Mouse (Mus musculus): Measurements from ENCODE around the gene Gm28372. TPM values are rescaled to one million over a fixed set of nuclear protein-coding genes. Genes with fewer than 3 reads are reported as not detected.
"Not testable (repeated sequence)": the region's sequence is repeated elsewhere in the genome, so short reads cannot be mapped to it uniquely, and the experiment has no call there.

Gm28372 gene
- not detected in 2 replicates for polyA plus RNA-seq (2015; fragmentation: Nextera tagmentation; extraction: Ambion mirVana)

DNA sequence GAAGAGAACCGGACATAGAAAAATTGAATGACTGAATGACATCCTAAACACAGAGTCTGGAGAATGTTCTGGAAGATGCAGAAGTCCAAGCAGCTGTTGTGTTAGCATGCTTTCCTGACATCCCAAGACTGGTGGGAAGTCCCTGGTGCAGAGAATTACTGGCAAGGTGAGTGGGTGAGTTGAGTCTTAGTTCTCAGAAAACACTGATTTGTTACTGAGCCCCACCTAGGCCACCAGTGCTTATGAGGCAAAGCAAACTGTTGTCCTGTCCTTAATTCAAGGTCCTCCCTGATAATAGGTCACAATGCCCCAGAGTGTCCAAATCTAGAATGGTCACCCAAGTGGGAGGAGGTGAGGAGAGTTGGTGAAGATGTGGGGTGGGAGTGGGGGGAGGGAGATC, at the start of gene Gm28372, which contains the start of gene 1700020A23Rik:
Gene Gm28372, plus strand, starts transcription at position 301 of the 400 bp plus-strand sequence.
Gene 1700020A23Rik, plus strand, starts transcription at position 321 of the 400 bp plus-strand sequence.
- peaks cover 4% of the 10 kb centered on the region; the same call in 1 of the 2 replicates for H3K4me1 ChIP-seq (replicated peaks)
- H3K9ac ChIP-seq = no peak within 1 kb of the TSS
- 86% methylated on average over 1 of the region's 1 CpGs for WGBS
- H3K4me2 ChIP-seq = no peak within 1 kb of the TSS
- H3K27ac ChIP-seq = no peak within 1 kb of the TSS
- no peak for ATAC-seq (replicated peaks; ENCODE audit: insufficient number of reproducible peaks, insufficient read depth, low FRiP score, low read depth)
- H3K9me3 ChIP-seq (replicated peaks) = no peaks in the 10 kb centered on the region
- H3K36me3 ChIP-seq = no peaks in the 10 kb centered on the region
- H3K27me3 ChIP-seq = no peaks in the 10 kb centered on the region
- H3K4me3 ChIP-seq = no peak within 1 kb of the TSS

- Histone ChIP-seq H3K4me1 (replicated peaks) (0 out of 2 replicates have a peak, but pooled peaks cover 6% of the 10 kb centered on the region), H3K9ac (no peak overlapping the region), H3K36me3 (no peaks in the 10 kb centered on the region), H3K4me3 (no peak overlapping the region), H3K9me3 (replicated peaks) (no peaks in the 10 kb centered on the region), H3K27ac (no peak overlapping the region), H3K4me2 (no peak overlapping the region), H3K27me3 (peaks cover 57% of the 10 kb centered on the region)
- no peak for ATAC-seq (replicated peaks; ENCODE audit: insufficient number of reproducible peaks, insufficient read depth, low FRiP score, low read depth)
- 87% methylated on average over 5 of the region's 5 CpGs for WGBS
Measured at GRCm38 (mm10) chr2:130357551-130357950, 47.5 kb upstream of the Gm28372 start.

GRCm38 (mm10) chr2:130358852-130359251, 46.2 kb upstream of the Gm28372 start:
- 14% methylated on average over 5 of the region's 5 CpGs for WGBS
- no peak overlapping the region for H3K9ac ChIP-seq
- peaks cover 70% of the 10 kb centered on the region for H3K27me3 ChIP-seq
- ATAC-seq (replicated peaks; ENCODE audit: insufficient number of reproducible peaks, insufficient read depth, low FRiP score, low read depth) = no peak
- H3K4me1 ChIP-seq (replicated peaks) = 0 out of 2 replicates have a peak, but pooled peaks cover 8% of the 10 kb centered on the region
- H3K4me3 ChIP-seq = no peak overlapping the region
- H3K36me3 ChIP-seq = no peaks in the 10 kb centered on the region
- H3K4me2 ChIP-seq = no peak overlapping the region
- no peaks in the 10 kb centered on the region for H3K9me3 ChIP-seq (replicated peaks)
- no peak overlapping the region for H3K27ac ChIP-seq

GRCm38 (mm10) chr2:130362511-130363026, 42.5 kb upstream of the Gm28372 start:
- H3K27me3 ChIP-seq = peaks cover 79% of the 10 kb centered on the region
- no peaks in the 10 kb centered on the region for H3K36me3 ChIP-seq
- H3K4me2 ChIP-seq = no peak overlapping the region
- WGBS = 5% methylated on average over 14 of the region's 14 CpGs
- no peak for ATAC-seq (replicated peaks; ENCODE audit: insufficient number of reproducible peaks, insufficient read depth, low FRiP score, low read depth)
- H3K4me1 ChIP-seq (replicated peaks) = peaks cover 16% of the 10 kb centered on the region
- H3K9ac ChIP-seq = no peak overlapping the region
- H3K9me3 ChIP-seq (replicated peaks) = no peaks in the 10 kb centered on the region
- no peak overlapping the region for H3K27ac ChIP-seq
- no peak overlapping the region for H3K4me3 ChIP-seq

- Histone ChIP-seq H3K9ac (peak overlapping the region; percentile 51), H3K27me3 (peaks cover 50% of the 10 kb centered on the region)
- peak; percentile 36; the same call in 1 of the 2 replicates for ATAC-seq (replicated peaks; ENCODE audit: insufficient number of reproducible peaks, insufficient read depth, low FRiP score, low read depth)
Measured at GRCm38 (mm10) chr2:130365211-130366094, 39.6 kb upstream of the Gm28372 start.

GRCm38 (mm10) chr2:130367386-130367785, 37.7 kb upstream of the Gm28372 start:
- H3K4me3 ChIP-seq = no peak overlapping the region
- H3K36me3 ChIP-seq = no peaks in the 10 kb centered on the region
- H3K9ac ChIP-seq = no peak overlapping the region
- no peaks in the 10 kb centered on the region for H3K9me3 ChIP-seq (replicated peaks)
- peaks cover 11% of the 10 kb centered on the region for H3K4me1 ChIP-seq (replicated peaks)
- no peak overlapping the region for H3K4me2 ChIP-seq
- peaks cover 31% of the 10 kb centered on the region for H3K27me3 ChIP-seq
- 62% methylated on average over 4 of the region's 4 CpGs for WGBS
- no peak overlapping the region for H3K27ac ChIP-seq
- no peak for ATAC-seq (replicated peaks; ENCODE audit: insufficient number of reproducible peaks, insufficient read depth, low FRiP score, low read depth)

More at GRCm38 (mm10) chr2:130365211-130366094, 39.6 kb upstream of the Gm28372 start:
- peak overlapping the region; percentile 91 for H3K4me2 ChIP-seq
- H3K36me3 ChIP-seq = no peaks in the 10 kb centered on the region
- 8% methylated on average over 30 of the region's 30 CpGs for WGBS
- no peak overlapping the region for H3K27ac ChIP-seq
- H3K4me1 ChIP-seq (replicated peaks) = peaks cover 16% of the 10 kb centered on the region
- H3K4me3 ChIP-seq = peak overlapping the region; percentile 50
- no peaks in the 10 kb centered on the region for H3K9me3 ChIP-seq (replicated peaks)

DNA sequence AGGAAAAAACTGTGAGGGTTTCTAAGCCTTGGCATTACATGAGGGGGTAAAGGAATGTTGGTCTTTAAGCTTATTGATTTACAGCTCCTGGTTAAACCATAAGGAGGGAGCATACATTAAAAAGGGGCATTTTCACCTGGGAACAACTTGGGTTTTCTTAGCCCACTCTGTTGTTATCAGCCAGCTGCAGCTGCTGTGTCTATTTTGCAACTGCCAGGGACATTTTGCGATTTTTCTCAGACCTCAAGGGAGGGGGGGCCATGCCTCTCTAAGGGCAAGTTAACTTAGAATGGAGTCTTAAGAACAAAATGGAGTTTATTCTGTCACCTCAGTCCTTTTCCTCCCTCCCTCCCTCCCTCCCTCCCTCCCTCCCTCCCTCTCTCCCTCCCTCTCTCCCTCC, 32.0 kb upstream of the Gm28372 start:
- H3K36me3 ChIP-seq; H3K9ac ChIP-seq; ATAC-seq (replicated peaks; ENCODE audit: insufficient number of reproducible peaks, insufficient read depth, low FRiP score, low read depth); H3K4me3 ChIP-seq; H3K9me3 ChIP-seq (replicated peaks); H3K4me2 ChIP-seq; H3K4me1 ChIP-seq (replicated peaks); H3K27ac ChIP-seq: not testable (repeated sequence)
- peaks cover 13% of the 10 kb centered on the region; the same call in 1 of the 2 replicates for H3K27me3 ChIP-seq
- 36% methylated on average over 1 of the region's 1 CpGs for WGBS

- Histone ChIP-seq H3K36me3 (no peaks in the 10 kb centered on the region), H3K9ac (no peak overlapping the region)
Measured at GRCm38 (mm10) chr2:130374951-130375350, 30.1 kb upstream of the Gm28372 start.

GRCm38 (mm10) chr2:130383205-130383604, 21.8 kb upstream of the Gm28372 start:
- no peak overlapping the region for H3K9ac ChIP-seq
- no peak for ATAC-seq (replicated peaks; ENCODE audit: insufficient number of reproducible peaks, insufficient read depth, low FRiP score, low read depth)
- peaks cover 2% of the 10 kb centered on the region; the same call in 1 of the 2 replicates for H3K27me3 ChIP-seq
- no peak overlapping the region for H3K27ac ChIP-seq
- no peaks in the 10 kb centered on the region for H3K9me3 ChIP-seq (replicated peaks)
- no peaks in the 10 kb centered on the region for H3K36me3 ChIP-seq
- 58% methylated on average over 3 of the region's 3 CpGs for WGBS
- H3K4me2 ChIP-seq = no peak overlapping the region
- no peak overlapping the region for H3K4me3 ChIP-seq
- H3K4me1 ChIP-seq (replicated peaks) = no peaks in the 10 kb centered on the region

More at GRCm38 (mm10) chr2:130374951-130375350, 30.1 kb upstream of the Gm28372 start:
- H3K9me3 ChIP-seq (replicated peaks) = no peaks in the 10 kb centered on the region
- peaks cover 13% of the 10 kb centered on the region; the same call in 1 of the 2 replicates for H3K27me3 ChIP-seq
- H3K4me3 ChIP-seq = no peak overlapping the region
- no peak for ATAC-seq (replicated peaks; ENCODE audit: insufficient number of reproducible peaks, insufficient read depth, low FRiP score, low read depth)
- WGBS = 59% methylated on average over 4 of the region's 4 CpGs
- H3K4me2 ChIP-seq = no peak overlapping the region
- no peak overlapping the region for H3K27ac ChIP-seq
- no peaks in the 10 kb centered on the region for H3K4me1 ChIP-seq (replicated peaks)

DNA sequence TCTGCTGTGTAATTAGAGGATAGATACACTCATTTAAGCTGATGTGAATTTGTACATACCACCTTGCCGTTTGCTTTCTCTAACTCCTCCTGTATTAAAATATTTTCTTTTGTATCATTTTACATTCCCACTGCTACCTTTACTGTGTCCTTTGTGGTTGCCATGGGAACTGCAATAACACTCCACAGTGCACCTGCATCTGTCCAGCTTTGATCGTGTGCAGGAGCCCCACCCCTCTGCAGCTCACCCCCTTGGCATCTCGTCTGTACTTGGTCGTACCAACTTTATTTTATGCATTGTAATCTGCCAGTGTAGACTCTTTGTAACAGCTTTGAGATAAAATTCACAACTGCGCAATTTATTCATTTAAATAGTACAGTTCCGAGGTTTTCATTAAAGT, 21.1 kb upstream of the Gm28372 start:
- no peaks in the 10 kb centered on the region for H3K36me3 ChIP-seq
- no peak overlapping the region for H3K27ac ChIP-seq
- ATAC-seq (replicated peaks; ENCODE audit: insufficient number of reproducible peaks, insufficient read depth, low FRiP score, low read depth) = no peak
- 70% methylated on average over 6 of the region's 6 CpGs for WGBS
- H3K27me3 ChIP-seq = peaks cover 2% of the 10 kb centered on the region; the same call in 1 of the 2 replicates
- H3K4me2 ChIP-seq = no peak overlapping the region
- H3K9ac ChIP-seq = no peak overlapping the region
- no peaks in the 10 kb centered on the region for H3K9me3 ChIP-seq (replicated peaks)
- H3K4me3 ChIP-seq = no peak overlapping the region
- no peaks in the 10 kb centered on the region for H3K4me1 ChIP-seq (replicated peaks)

DNA sequence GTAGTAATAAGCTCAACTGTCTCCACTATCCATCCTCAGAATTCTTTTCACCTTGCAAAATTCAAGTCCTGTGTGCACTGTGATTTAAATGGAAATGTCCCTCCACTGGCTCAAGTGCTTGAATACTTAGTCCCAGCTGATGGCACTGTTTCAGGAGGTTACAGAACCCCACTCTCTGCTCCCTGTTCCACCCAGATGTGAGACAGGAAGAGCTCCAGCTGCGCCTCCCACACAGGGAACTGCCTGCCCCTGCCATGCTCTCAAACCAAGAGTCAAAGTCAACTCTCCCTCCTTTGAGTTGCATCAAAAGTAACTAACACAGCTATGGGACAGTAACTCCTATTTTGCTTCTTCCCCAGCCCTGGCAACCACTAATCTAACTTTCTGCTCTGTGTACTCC, 18.8 kb upstream of the Gm28372 start:
- Histone ChIP-seq H3K4me3 (no peak overlapping the region), H3K36me3 (no peaks in the 10 kb centered on the region), H3K4me2 (no peak overlapping the region), H3K27ac (no peak overlapping the region), H3K9ac (no peak overlapping the region), H3K4me1 (replicated peaks) (no peaks in the 10 kb centered on the region), H3K9me3 (replicated peaks) (no peaks in the 10 kb centered on the region), H3K27me3 (peaks cover 2% of the 10 kb centered on the region; the same call in 1 of the 2 replicates)
- WGBS = 57% methylated on average over 1 of the region's 1 CpGs
- no peak for ATAC-seq (replicated peaks; ENCODE audit: insufficient number of reproducible peaks, insufficient read depth, low FRiP score, low read depth)
